Mouse (Mus musculus): Measurements from ENCODE around the gene Slc36a2. TPM values are rescaled to one million over a fixed set of nuclear protein-coding genes. Genes with fewer than 3 reads are reported as not detected.
A peak's percentile ranks its signal among the peaks of the same experiment; 100 is the strongest.
"Not testable (repeated sequence)": the region's sequence is repeated elsewhere in the genome, so short reads cannot be mapped to it uniquely, and the experiment has no call there.

Gene Slc36a2
- polyA plus RNA-seq, 1 experiment from 2014 or later = 6.9 TPM

- ATAC-seq = peak; percentile 86
- Histone ChIP-seq H3K27ac (no peak overlapping the region), H3K36me3 (no peaks in the 10 kb centered on the region), H3K9ac (no peak overlapping the region), H3K4me1 (peaks cover 28% of the 10 kb centered on the region), H3K4me3 (no peak overlapping the region), H3K4me2 (no peak overlapping the region), H3K9me3 (replicated peaks) (no peaks in the 10 kb centered on the region), H3K27me3 (replicated peaks) (no peaks in the 10 kb centered on the region)
- WGBS (ENCODE audit: insufficient replicate concordance) = 40% methylated on average over 11 of the region's 11 CpGs
Measured at GRCm38 (mm10) chr11:55131077-55131742, 53.7 kb downstream of the Slc36a2 start.

- H3K36me3 ChIP-seq = no peaks in the 10 kb centered on the region
- no peak overlapping the region for H3K4me3 ChIP-seq
- no peak for ATAC-seq
- 48% methylated on average over 3 of the region's 3 CpGs for WGBS (ENCODE audit: insufficient replicate concordance)
- peaks cover 31% of the 10 kb centered on the region for H3K4me1 ChIP-seq
- H3K27me3 ChIP-seq (replicated peaks) = no peaks in the 10 kb centered on the region
- no peaks in the 10 kb centered on the region for H3K9me3 ChIP-seq (replicated peaks)
- H3K4me2 ChIP-seq = no peak overlapping the region
- no peak overlapping the region for H3K9ac ChIP-seq
- no peak overlapping the region for H3K27ac ChIP-seq
Measured at GRCm38 (mm10) chr11:55128411-55128810, 56.5 kb downstream of the Slc36a2 start.

GRCm38 (mm10) chr11:55127937-55128336 is 56.9 kb downstream of the Slc36a2 start:
- Histone ChIP-seq H3K4me2 (no peak overlapping the region), H3K36me3 (no peaks in the 10 kb centered on the region), H3K27me3 (replicated peaks) (no peaks in the 10 kb centered on the region), H3K4me3 (no peak overlapping the region), H3K9me3 (replicated peaks) (no peaks in the 10 kb centered on the region), H3K27ac (no peak overlapping the region), H3K9ac (no peak overlapping the region), H3K4me1 (peaks cover 31% of the 10 kb centered on the region)
- ATAC-seq = no peak
- 60% methylated on average over 6 of the region's 6 CpGs for WGBS (ENCODE audit: insufficient replicate concordance)

GRCm38 (mm10) chr11:55126663-55127062 is 58.2 kb downstream of the Slc36a2 start:
- Histone ChIP-seq H3K9ac (no peak overlapping the region), H3K4me3 (no peak overlapping the region), H3K36me3 (no peaks in the 10 kb centered on the region), H3K9me3 (replicated peaks) (no peaks in the 10 kb centered on the region), H3K27me3 (replicated peaks) (no peaks in the 10 kb centered on the region), H3K4me2 (0 out of 2 replicates have a peak overlapping the region, but pooled peaks have one; percentile 15), H3K4me1 (peaks cover 31% of the 10 kb centered on the region), H3K27ac (no peak overlapping the region)
- WGBS (ENCODE audit: insufficient replicate concordance) = 42% methylated on average over 3 of the region's 3 CpGs
- peak; percentile 66; the same call in 1 of the 2 replicates for ATAC-seq

GRCm38 (mm10) chr11:55121430-55121829 is 63.4 kb downstream of the Slc36a2 start:
- ATAC-seq = no peak
- peak overlapping the region; percentile 59 for H3K27ac ChIP-seq

GRCm38 (mm10) chr11:55120821-55121271 is 64.0 kb downstream of the Slc36a2 start:
- ATAC-seq = no peak
- H3K9ac ChIP-seq = no peak overlapping the region
- peaks cover 7% of the 10 kb centered on the region; the same call in 1 of the 2 replicates for H3K4me1 ChIP-seq
- H3K27me3 ChIP-seq (replicated peaks) = no peaks in the 10 kb centered on the region
- H3K27ac ChIP-seq = peak overlapping the region; percentile 59
- 54% methylated on average over 8 of the region's 8 CpGs for WGBS (ENCODE audit: insufficient replicate concordance)
- no peak overlapping the region for H3K4me3 ChIP-seq
- H3K36me3 ChIP-seq = no peaks in the 10 kb centered on the region
- no peaks in the 10 kb centered on the region; the same call in 1 of the 2 replicates for H3K9me3 ChIP-seq (replicated peaks)
- no peak overlapping the region for H3K4me2 ChIP-seq

More at GRCm38 (mm10) chr11:55121430-55121829, 63.4 kb downstream of the Slc36a2 start:
- 68% methylated on average over 1 of the region's 1 CpGs for WGBS (ENCODE audit: insufficient replicate concordance)
- Histone ChIP-seq H3K4me2 (no peak overlapping the region), H3K27me3 (replicated peaks) (no peaks in the 10 kb centered on the region), H3K36me3 (no peaks in the 10 kb centered on the region), H3K4me3 (no peak overlapping the region), H3K9me3 (replicated peaks) (no peaks in the 10 kb centered on the region; the same call in 1 of the 2 replicates), H3K9ac (no peak overlapping the region), H3K4me1 (peaks cover 12% of the 10 kb centered on the region)

DNA sequence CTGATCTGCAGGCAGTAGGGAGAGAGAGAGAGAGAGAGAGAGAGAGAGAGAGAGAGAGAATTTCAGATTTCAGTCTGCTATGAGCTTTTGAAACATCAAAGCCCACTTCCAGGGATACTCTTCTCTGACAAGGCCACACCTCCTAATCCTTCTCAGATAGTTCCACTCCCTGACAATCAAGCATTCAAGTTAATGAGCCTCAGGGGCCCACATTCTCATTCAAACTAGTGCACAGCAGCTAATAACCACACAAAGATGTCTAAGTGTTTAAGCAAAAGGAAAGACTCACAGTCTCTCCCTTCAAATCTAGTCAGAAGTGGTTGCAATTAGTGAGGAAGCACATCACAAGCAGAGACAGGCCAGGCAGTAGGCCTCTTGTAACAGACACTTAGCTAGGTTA is 64.6 kb downstream of the Slc36a2 start:
- no peak overlapping the region for H3K4me2 ChIP-seq
- no peaks in the 10 kb centered on the region; the same call in 1 of the 2 replicates for H3K9me3 ChIP-seq (replicated peaks)
- H3K4me1 ChIP-seq = peaks cover 7% of the 10 kb centered on the region; the same call in 1 of the 2 replicates
- no peak overlapping the region for H3K27ac ChIP-seq
- no peak for ATAC-seq
- H3K36me3 ChIP-seq = no peaks in the 10 kb centered on the region
- no peak overlapping the region for H3K4me3 ChIP-seq
- no peak overlapping the region for H3K9ac ChIP-seq
- H3K27me3 ChIP-seq (replicated peaks) = no peaks in the 10 kb centered on the region

GRCm38 (mm10) chr11:55117031-55117430 is 67.8 kb downstream of the Slc36a2 start:
- no peak overlapping the region for H3K4me3 ChIP-seq
- peaks cover 22% of the 10 kb centered on the region for H3K4me1 ChIP-seq
- H3K9me3 ChIP-seq (replicated peaks) = no peaks in the 10 kb centered on the region; the same call in 1 of the 2 replicates
- 31% methylated on average over 2 of the region's 2 CpGs for WGBS (ENCODE audit: insufficient replicate concordance)
- no peak for ATAC-seq
- no peaks in the 10 kb centered on the region for H3K36me3 ChIP-seq
- no peak overlapping the region for H3K9ac ChIP-seq
- no peak overlapping the region for H3K27ac ChIP-seq
- H3K4me2 ChIP-seq = no peak overlapping the region
- no peaks in the 10 kb centered on the region for H3K27me3 ChIP-seq (replicated peaks)

- no peak overlapping the region for H3K4me2 ChIP-seq
- no peak overlapping the region for H3K27ac ChIP-seq
- H3K9ac ChIP-seq = no peak overlapping the region
- peaks cover 22% of the 10 kb centered on the region for H3K4me1 ChIP-seq
- no peaks in the 10 kb centered on the region for H3K27me3 ChIP-seq (replicated peaks)
- no peaks in the 10 kb centered on the region; the same call in 1 of the 2 replicates for H3K9me3 ChIP-seq (replicated peaks)
- no peak for ATAC-seq
- 70% methylated on average over 3 of the region's 3 CpGs for WGBS (ENCODE audit: insufficient replicate concordance)
- H3K4me3 ChIP-seq = no peak overlapping the region
- H3K36me3 ChIP-seq = no peaks in the 10 kb centered on the region
Measured at GRCm38 (mm10) chr11:55116004-55116403, 68.9 kb downstream of the Slc36a2 start.

DNA sequence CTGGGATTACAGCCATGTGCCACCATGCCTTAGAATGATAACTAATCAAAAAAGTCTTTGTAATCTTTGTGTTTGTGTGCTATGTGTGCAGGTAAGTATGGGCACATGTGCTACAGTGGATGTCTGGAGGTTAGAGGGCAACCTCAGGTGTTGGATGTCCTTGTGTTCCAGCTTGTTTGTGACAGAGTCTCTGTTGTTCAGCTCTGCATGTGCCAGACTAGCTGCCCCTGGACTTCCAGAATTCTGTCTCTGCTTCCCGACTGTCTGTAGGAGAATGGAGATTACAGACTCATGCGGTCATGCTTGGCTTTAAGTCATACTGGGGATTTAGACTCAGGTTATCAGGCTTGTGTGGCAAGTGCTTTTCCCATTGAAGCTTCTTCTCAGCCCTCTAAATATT is 70.6 kb downstream of the Slc36a2 start:
- WGBS (ENCODE audit: insufficient replicate concordance) = 61% methylated on average over 2 of the region's 2 CpGs
- H3K36me3 ChIP-seq = no peaks in the 10 kb centered on the region

GRCm38 (mm10) chr11:55113861-55114250 is 71.0 kb downstream of the Slc36a2 start:
- peak; percentile 56 for ATAC-seq
- Histone ChIP-seq H3K4me2 (peak overlapping the region; percentile 8), H3K4me1 (peaks cover 18% of the 10 kb centered on the region), H3K27ac (peak overlapping the region; percentile 42)
- not testable (repeated sequence) for H3K27me3 ChIP-seq (replicated peaks); H3K4me3 ChIP-seq; H3K36me3 ChIP-seq; H3K9ac ChIP-seq; H3K9me3 ChIP-seq (replicated peaks)
- WGBS (ENCODE audit: insufficient replicate concordance) = 19% methylated on average over 4 of the region's 4 CpGs

More for the DNA sequence above, 70.6 kb downstream of the Slc36a2 start:
- no peak overlapping the region for H3K9ac ChIP-seq
- no peak overlapping the region for H3K4me3 ChIP-seq
- peaks cover 18% of the 10 kb centered on the region for H3K4me1 ChIP-seq
- no peaks in the 10 kb centered on the region for H3K27me3 ChIP-seq (replicated peaks)
- no peaks in the 10 kb centered on the region for H3K9me3 ChIP-seq (replicated peaks)
- H3K4me2 ChIP-seq = no peak overlapping the region
- ATAC-seq = no peak
- no peak overlapping the region for H3K27ac ChIP-seq

DNA sequence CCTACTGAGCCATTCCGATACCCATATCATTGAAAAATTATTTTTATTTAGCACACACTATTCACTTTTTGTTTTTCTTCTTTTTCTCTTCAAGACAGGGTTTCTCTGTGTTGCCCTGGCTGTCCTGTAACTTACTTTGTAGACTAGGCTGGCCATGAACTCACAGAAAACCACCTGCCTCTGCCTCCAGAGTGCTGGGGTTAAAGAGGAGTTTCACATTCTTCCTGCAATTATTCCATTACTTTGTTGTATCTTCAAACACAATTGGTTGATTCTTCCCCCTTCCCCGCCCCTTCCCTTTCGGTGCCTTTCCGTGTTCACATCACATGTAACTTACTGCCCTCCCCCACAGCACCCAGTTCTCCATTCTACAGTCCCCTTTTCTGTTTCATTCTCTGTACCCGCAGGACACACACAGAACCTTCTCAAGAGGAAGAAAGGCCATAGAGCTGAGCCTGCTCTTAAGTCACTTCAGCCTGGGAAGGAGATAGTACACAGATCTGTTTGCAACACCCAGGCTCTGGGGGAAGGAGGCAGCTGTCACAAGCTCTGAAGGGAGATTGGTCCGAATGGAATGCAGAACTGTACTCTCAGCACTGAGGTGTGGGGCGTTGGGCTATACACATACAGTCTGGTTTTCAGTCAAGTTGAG is 71.5 kb downstream of the Slc36a2 start:
- Histone ChIP-seq H3K27ac (peak overlapping the region; percentile 42), H3K9ac (no peak overlapping the region), H3K4me1 (peaks cover 18% of the 10 kb centered on the region), H3K9me3 (replicated peaks) (no peaks in the 10 kb centered on the region), H3K27me3 (replicated peaks) (no peaks in the 10 kb centered on the region), H3K36me3 (peaks cover 2% of the 10 kb centered on the region; the same call in 1 of the 2 replicates), H3K4me2 (peak overlapping the region; percentile 8), H3K4me3 (no peak overlapping the region)
- ATAC-seq = peak; percentile 68
- 17% methylated on average over 7 of the region's 7 CpGs for WGBS (ENCODE audit: insufficient replicate concordance)

Measured in liver, embryonic 12.5 days (tissue).